In the genomic region with DNA sequence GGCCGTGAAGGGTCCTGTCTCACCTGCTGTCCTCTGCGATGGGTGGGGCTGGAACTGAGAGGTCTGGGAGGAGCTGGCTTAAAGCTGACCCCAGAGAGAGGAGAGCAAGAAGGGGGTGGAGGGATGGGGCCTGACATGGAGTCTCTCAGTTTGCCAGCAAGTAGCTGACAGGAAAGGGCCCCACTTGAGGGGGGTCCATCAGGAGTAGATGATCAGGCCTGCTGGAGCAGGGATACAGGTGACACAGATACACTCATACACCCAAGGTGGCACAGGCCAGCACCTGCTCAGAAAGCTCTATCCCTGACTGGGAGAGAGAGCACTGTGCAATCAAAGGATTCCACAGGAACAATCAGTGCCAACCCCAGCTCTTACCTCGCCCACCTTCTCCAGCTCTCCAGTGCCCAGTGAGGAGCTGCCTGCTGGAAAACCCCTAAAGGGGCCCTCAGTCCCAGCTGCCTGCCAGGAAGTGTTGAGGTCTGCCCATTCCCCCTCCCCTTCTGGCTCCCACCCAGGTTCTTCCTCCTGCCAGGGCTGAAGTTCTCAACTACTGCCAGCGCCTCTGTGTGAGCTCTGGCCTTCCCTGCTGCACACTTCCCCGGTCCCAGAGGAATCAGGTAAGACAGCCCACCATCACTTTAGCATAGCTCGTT, we compare ENCODE assay signal across 8 mouse cellular contexts. TPM values are rescaled to one million over a fixed set of nuclear protein-coding genes. Genes with fewer than 3 reads are reported as not detected.
DNase-seq lines count a peak whose midpoint lies in the region; ATAC-seq lines count a peak whose summit lies in the region.

Gene Tmem176b, minus strand, starts transcription at position 524 of the 653 bp plus-strand sequence.

- peak; percentile 92 for DNase-seq in MN1 (ENCODE audit: low spot score)
- peak; percentile 95 to 98 for DNase-seq in cerebellum, postnatal 14 days
- peak; percentile 59 to 70 for DNase-seq in frontal cortex, postnatal 25 days (ENCODE audit: low spot score in 2 of 2)
- DNase-seq in layer of hippocampus, postnatal 10 days (ENCODE audit: low spot score in 2 of 2): peak; percentile 91 to 93
- DNase-seq in ovary, postnatal 14 days (ENCODE audit: low spot score): peak; percentile 98
- peak; percentile 57 to 70 for DNase-seq in thymus, postnatal 36 days

- H3K4me3 ChIP-seq in hindbrain, embryonic 12.5 days: peak within 1 kb of the TSS; percentile 33
- H3K4me3 ChIP-seq in lung, embryonic 16.5 days (ENCODE audit: low read length): peak within 1 kb of the TSS; percentile 53

- H3K4me1 ChIP-seq in hindbrain, embryonic 12.5 days: peaks cover 35% of the 10 kb centered on the region
- peaks cover 28% of the 10 kb centered on the region for H3K4me1 ChIP-seq in lung, embryonic 16.5 days (replicated peaks; ENCODE audit: control insufficient read depth, insufficient read depth, low read length)

- peak within 1 kb of the TSS; percentile 74 for H3K27ac ChIP-seq in hindbrain, embryonic 12.5 days
- H3K27ac ChIP-seq in lung, embryonic 16.5 days (ENCODE audit: low read length): peak within 1 kb of the TSS; percentile 94

- H3K36me3 ChIP-seq in hindbrain, embryonic 12.5 days: 0 out of 2 replicates have a peak, but pooled peaks cover 5% of the 10 kb centered on the region
- H3K36me3 ChIP-seq in lung, embryonic 16.5 days (ENCODE audit: control insufficient read depth, insufficient read depth, low read length): peaks cover 32% of the 10 kb centered on the region

- peak within 1 kb of the TSS; percentile 50 for H3K9ac ChIP-seq in hindbrain, embryonic 12.5 days
- H3K9ac ChIP-seq in lung, embryonic 16.5 days (ENCODE audit: low read length): peak within 1 kb of the TSS; percentile 81

- 10% methylated on average over 6 of the region's 6 CpGs for WGBS in hindbrain, embryonic 12.5 days
- WGBS in lung, embryonic 16.5 days: under 1% methylated on average over 6 of the region's 6 CpGs

- H3K27me3 ChIP-seq in hindbrain, embryonic 12.5 days: no peaks in the 10 kb centered on the region
- H3K27me3 ChIP-seq in lung, embryonic 16.5 days (ENCODE audit: control insufficient read depth, insufficient read depth, low read depth, low read length): no peaks in the 10 kb centered on the region

- H3K9me3 ChIP-seq in hindbrain, embryonic 12.5 days (replicated peaks): no peaks in the 10 kb centered on the region
- H3K9me3 ChIP-seq in lung, embryonic 16.5 days (ENCODE audit: control insufficient read depth, low read length): no peaks in the 10 kb centered on the region

- ATAC-seq in hindbrain, embryonic 12.5 days (ENCODE audit: low FRiP score): peak; percentile 92
- ATAC-seq in lung, embryonic 16.5 days (ENCODE audit: low read depth): peak; percentile 95

- H3K4me2 ChIP-seq in hindbrain, embryonic 12.5 days (replicated peaks): peak within 1 kb of the TSS; percentile 54
- H3K4me2 ChIP-seq in lung, embryonic 16.5 days (ENCODE audit: low read depth, low read length): peak within 1 kb of the TSS; percentile 87

RNA-seq across cellular contexts. Expression of gene Tmem176b, which starts in this region (rescaled TPM):
- 114 and 118 TPM in 2 replicates for polyA plus RNA-seq in hindbrain, embryonic 12.5 days (2016; fragmentation: Nextera tagmentation; extraction: Ambion mirVana)
- total RNA-seq in layer of hippocampus, postnatal 10 days (2021): 10 to 100 TPM; 45.6 to 47.8 TPM
- polyA plus RNA-seq in lung, embryonic 16.5 days (2015; fragmentation: Nextera tagmentation; extraction: Ambion mirVana): 450 and 479 TPM in 2 replicates

Comparison
In these comparisons a context has a peak if more than half of its experiments do, and no peak if none do; other contexts are left out.
1. Peak in every context shown above with its lines: DNase-seq, ATAC-seq, H3K4me3 ChIP-seq and H3K27ac ChIP-seq.